Mouse (Mus musculus): ENCODE results near the gene Snx33.
"Not testable (repeated sequence)": the region's sequence is repeated elsewhere in the genome, so short reads cannot be mapped to it uniquely, and the experiment has no call there.

Snx33 gene

DNA sequence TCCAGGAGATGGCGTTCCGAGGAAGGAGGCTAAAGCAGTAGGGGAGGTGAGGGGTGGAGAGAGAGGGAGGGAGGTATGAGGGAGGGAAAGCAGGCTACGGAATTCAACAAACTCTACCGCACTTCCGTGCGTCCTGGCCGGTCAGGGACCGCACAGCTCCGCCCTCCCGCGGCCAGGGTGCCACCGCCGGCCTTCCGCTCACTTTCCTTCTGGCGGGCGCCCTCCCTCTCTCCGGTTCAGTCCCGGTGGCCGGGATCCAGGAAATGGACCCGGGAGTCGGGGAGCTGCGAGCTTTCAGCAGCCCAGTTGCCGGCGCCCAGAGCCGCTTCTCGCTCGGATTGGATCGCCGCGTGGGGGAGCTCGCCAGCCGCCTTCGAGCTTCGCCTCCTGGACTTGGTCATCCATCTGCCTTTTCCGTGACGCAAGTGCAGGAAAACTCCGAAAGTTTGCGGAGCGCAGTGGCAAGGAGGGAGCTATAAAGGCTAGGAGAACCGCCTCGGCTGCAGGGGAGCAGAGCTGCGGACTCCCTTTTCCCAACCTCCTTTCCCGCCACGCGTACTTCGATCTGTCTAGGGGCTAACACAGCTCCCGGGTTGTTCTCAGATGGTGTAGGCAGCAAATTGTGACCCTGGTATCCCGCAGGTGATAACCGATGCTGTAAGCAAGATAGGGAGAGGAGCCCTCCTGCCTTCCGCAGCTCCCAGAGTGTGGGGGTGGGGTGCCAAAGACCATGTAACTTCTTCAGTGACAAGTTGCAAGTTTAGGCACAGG is at the start of gene Snx33:
Gene Snx33 (minus strand): TSS at position 331 of the 771 bp plus-strand sequence.
- DNase-seq: peak; percentile 86

DNA sequence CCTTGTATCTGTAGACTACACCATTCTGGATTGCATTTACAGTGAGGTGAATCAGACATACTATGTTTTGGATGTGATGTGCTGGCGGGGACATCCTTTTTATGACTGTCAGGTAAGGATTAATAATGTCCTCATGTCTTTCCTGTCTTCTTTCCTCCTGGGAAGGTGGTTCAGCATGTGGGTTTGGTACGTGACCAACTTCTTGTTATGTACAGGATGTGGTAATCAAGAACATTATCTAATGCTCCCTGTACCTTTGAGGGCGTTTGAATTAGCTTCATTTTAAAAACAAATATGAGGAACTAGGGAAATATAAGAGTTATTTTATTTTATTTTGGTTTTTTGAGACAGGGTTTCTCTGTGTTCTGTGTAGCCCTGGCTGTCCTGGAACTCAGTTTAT is 47.0 kb upstream of the Snx33 start:
- no peak for DNase-seq

DNA sequence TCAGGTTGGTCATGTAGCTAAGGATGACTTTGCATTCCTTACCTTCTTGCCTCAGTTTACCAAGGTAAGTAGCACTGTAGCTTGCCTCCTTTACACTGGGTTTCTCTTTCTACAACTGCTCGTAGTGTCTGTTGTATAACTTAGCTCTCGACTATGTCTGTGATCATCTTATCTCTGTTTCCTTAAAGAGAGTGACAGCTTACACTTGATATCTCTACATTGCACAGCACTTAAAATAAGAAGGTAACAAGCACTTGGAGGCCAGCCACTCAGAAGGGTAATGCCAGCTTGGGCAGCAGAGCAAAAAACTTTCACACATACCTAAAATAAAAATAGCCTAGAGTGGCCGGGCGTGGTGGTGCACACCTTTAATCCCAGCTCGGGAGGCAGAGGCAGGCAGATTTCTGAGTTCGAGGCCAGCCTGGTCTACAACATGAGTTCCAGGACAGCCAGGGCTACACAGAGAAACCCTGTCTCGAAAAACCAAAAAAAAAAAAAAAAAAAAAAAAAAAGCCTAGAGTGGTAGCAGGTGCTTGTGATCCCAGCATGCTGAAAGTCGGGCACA is 45.9 kb upstream of the Snx33 start:
- no peak for DNase-seq

DNA sequence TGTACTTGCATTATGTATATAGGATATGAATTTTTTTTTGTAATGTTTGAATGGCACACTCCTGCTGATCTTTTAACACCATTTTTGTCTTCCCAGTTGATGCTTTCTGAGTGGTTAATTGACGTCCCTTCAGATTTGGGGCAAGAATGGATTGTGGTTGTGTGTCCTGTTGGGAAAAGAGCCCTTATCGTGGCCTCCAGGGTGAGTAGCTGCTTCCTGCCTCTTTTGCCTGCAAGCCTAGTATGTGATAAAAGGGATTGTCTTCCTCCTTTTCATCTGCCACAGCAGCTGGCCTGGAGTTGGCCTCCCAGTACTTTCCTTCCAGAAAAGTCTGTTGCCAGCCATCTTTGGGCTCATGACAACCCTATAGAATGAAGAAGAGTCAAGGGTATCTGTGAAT is 42.0 kb upstream of the Snx33 start:
- DNase-seq: no peak

DNA sequence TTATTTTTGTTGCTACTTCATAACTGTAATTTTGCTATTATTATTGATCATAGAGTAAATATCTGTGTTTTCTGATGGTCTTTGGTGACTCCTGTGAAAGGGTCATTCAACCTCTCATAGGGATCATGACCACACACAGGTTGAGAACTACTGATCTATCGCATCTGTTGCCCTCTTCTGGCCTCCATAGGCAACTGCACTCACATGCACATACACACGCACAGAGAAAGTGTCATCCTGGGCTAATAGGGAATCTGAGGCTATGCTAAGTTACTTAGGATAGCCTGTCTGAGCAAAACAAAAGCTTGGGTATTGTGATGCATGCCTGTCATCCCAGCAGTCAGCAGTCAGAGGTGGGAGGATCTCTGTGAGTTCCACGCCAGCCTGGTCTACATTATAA is 33.4 kb upstream of the Snx33 start:
- DNase-seq: no peak

DNA sequence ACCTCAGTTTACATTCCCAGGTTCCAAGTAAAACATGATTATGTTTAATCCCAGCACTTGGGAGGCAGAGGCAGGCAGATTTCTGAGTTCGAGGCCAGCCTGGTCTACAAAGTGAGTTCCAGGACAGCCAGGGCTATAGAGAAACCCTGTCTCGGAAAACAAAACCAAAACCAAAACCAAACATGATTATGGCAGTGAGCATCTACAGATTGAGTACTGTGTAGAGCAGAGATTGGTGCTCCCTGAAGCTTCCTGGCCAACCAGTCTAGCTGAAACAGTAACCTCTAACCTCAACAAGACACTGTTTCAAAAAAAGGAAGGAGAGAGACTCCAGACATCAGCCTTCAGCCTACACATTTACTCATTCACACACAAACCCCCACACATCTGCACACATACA is 30.5 kb upstream of the Snx33 start:
- DNase-seq: no peak

DNA sequence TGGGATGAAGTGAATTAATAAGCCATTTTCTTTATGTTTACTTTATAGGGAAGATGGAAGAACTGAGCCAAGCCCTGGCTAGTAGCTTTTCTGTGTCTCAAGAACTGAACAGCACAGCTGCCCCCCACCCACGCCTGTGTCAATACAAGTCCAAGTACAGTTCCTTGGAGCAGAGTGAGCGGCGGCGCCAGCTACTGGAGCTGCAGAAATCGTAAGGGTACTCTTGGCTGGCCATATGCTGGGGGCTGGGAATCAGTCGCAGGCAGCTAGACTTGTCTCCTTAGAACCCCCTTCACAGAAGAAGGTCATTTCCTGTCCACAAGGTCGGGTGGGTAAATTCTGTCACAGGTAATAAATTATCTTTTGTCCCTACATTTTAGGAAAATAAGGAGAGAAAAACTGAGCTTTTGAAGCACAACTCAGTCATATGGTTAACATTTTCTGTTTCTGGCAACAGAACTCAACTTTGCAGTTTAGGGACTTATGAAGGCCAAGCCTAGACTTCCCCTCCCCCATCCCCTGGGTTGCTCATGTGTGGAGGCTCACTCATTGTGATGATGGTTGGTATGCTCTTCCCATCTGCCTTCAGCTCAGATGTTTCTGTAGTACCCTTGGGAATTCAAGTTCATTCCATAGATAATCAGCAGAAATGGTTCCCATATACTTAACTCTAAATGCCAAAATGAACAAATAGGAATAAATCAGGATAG is 28.9 kb upstream of the Snx33 start:
- DNase-seq: no peak

DNA sequence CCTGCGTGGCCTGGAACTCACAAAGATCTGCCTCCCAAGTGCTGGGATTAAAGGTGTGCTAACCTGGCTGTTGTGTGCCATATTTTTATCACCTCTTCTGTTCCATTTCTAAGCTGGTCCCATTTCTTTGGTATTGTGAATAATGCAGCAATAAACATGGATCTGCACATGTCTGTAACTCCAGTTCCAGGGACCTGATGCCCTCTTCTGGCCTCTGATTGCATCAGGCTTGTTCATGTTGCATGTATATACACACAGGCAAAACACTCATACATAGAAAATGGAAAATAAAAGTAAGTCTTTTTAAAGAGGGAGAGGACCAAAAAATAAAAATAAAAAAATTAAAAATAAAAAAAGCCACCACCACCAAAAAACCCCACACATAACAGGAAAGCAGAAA is 25.4 kb upstream of the Snx33 start:
- DNase-seq: no peak

DNA sequence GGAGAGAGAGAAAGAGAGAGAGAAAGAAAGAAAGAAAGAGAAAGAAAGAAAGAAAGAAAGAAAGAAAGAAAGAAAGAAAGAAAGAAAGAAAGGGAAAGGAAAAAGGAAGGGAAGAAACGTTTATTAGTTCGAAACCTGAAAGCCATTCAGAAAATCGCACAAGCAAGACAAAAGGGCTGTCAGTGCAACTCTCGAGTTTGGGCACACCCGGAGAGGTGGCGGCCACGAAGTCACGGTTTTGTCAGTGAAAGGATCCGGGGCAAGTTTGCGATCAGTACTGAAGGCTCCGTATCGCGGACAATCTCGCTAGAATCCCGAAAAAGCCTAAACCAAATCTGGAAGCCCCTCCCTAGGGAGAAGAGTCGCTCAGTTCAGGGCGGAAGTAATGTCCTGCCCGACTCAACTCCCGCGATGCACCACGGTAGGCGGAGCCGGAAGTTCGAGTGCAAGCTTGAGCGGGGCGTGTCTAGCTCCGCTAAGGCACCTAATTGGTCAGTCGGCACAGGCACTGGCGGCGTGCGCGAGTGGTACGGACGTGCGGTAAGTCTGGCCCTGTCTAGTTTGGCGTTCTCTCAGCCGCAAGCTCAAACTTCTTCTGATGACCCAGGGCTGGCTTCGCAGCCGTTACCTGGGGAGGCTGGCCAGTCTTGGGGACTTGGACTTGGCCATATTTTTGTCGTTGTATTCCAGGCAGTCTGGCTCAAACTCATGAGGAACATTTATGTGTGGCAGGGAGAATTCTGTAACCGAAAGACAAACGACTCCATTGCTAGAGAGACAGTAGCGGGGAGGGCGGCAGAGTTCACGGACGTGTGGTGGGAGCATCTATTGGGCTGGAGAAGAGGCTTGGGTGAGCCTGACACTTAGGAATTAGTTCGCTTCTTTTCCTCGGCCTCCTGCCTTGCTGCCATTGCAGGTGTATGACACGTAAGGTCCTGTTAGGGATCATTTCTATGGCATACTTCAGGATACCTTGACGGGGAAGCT is 22.5 kb upstream of the Snx33 start, which contains the start of gene Snupn:
Gene Snupn (plus strand): TSS at position 465 of the 987 bp plus-strand sequence.
- peak; percentile 96 for DNase-seq

DNA sequence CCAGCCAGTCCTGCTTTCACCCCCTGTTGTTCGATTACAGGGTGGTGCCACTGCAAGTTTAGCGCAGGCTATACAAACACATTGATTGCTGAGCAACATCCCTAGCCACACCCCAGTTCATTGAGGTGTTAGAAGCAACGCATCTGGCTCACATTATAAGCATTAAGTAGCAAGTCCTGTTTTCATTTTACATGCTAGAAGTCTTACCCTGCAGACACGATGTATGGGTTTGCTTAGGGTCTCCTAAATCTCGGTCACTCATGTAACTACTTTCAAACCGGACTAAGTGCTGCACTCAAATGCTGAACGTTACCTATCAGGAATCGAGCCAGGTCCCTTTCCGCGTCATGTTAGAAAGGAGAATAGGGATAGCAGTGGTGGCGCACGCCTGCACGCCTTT is 21.6 kb upstream of the Snx33 start:
- DNase-seq: peak; percentile 30

DNA sequence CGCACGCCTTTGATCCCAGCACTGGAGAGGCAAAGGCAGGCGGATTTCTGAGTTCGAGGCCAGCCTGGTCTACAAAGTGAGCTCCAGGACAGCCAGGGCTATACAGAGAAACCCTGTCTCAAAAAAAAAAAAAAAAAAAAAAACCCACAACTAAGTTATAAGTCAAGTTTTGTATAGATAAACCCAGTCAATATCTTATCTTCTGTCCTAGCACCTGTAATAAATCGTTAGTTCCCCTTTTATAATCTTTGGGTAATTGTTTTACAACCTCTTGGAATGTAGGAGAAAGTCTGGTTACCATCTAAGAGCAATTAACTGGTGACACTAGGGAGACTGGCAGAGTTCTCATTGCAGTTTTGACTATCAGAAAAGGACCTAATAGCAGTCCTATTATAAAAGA is 20.5 kb upstream of the Snx33 start:
- not testable (repeated sequence) for DNase-seq

DNA sequence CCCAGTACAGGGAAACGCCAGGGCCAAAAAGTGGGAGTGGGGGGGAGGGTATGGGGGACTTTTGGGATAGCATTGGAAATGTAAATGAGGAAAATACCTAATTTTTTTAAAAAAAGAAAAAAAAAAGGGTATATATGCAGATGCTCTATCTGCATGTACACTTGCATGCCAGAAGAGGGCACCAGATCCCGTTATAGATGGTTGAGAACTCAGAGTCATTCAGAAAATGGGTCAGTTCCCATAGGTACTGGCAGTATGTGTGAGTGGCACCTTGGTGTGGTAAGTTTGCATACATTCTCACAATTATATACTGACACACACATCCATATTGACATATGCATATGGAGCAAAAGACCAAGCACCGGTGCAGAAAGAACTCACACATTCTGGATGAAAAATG is 19.3 kb upstream of the Snx33 start:
- DNase-seq: peak; percentile 43

DNA sequence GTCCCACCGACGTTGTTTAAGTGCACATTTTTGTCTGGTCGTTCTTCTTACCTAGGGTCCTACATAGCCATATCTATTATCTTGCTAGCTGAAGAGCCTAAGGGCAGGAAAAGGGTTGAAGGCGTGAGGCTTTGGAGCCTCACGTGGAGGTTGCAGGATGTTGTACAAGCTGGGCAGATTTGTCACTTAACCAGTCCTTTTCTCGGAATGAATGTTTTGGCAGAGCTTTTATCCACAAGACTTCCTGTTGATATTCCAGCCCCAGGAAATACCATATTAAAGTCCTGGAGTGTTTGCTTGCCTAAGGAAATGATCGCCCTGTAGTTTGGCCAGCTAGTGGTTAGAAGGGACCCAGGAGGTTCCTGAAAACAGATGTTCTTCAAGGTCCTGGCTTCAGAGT is 10.2 kb upstream of the Snx33 start:
- DNase-seq: no peak

DNA sequence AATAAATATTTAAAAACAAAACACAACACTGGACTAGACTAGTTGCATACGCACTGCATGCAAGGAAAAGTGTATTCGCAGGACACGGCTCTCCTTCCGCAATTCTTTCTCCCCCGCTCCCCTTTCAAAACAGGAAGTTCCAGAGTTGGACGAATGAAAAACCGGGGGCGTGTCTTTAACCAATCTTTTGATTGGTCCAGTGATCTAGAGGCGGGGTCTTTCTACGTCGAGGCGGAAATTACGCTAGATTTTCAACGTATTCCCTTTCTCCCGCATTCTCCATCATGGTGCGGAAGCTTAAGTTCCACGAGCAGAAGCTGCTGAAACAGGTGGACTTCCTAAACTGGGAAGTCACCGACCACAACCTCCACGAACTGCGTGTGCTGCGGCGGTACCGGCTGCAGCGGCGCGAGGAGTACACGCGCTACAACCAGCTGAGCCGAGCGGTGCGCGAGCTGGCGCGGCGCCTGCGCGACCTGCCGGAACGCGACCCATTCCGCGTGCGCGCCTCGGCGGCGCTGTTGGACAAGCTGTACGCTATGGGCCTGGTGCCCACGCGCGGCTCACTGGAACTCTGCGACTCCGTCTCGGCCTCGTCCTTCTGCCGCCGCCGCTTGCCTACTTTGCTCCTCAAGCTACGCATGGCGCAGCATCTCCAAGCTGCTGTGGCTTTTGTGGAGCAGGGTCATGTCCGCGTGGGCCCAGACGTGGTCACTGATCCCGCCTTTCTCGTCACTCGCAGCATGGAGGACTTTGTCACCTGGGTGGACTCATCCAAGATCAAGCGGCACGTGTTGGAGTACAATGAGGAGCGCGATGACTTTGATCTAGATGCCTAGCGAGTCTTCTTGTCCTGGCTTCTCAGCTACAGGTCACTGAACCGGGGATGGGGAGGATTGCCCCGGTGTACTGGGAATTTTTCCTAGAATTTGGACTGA is 9.3 kb upstream of the Snx33 start, which contains the start of gene Imp3:
Gene Imp3 (plus strand): TSS at position 253 of the 938 bp plus-strand sequence.
- peak; percentile 92 for DNase-seq

DNA sequence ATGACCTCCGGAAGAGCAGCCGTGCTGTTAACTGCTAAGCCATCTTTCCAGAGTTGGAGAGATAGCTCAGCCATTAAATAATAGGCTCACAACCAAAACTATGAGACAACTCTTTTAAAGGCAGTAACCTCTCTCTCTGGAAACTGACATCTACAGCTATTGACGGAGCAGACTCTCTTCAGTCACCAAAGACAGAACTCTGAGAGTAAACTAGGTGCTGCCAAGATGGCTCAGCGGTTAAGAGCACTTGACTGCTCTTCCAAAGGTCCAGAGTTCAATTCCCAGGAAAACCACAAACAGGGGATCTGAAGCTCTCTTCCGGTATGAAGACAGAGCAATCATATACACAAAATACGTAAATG is 8.7 kb upstream of the Snx33 start:
- no peak for DNase-seq

DNA sequence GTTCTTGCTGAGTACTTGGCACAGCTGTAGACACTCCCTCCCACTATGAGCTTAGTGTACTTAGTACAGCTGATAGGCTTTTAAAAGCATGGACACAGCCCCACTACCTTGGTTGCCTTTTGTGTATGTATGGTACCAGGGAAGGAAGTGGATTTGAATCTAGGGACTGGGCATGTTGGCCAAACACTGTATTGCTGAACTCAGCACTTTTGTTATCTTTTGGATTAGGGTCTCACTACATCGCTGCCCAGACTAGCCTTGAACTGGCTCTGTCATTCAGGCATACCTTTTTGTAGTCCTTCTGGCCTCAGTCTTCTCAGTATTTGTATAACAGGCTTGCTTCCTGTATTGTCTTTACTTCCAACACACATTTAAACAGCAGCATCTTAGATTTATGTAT is 2.4 kb upstream of the Snx33 start:
- no peak for DNase-seq

DNA sequence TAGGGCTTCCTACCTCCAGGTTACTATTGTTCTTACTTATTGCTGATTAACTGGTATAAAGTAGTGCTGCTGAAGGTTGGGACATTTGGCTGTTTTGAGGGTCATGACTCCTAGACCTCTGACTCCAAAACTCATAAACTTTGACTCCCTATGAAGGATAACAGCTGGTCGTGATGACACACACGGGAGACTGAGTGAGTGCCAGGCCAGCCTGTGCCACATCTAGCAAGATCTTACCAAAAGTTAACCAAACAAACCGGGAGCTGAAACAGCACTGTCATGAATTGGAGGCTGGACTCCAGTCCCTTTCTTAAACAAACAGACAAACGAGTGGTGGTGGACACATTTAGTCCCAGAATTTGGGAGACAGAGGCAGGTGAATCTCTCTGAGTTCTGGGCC is 1.3 kb upstream of the Snx33 start:
- DNase-seq: no peak

DNA sequence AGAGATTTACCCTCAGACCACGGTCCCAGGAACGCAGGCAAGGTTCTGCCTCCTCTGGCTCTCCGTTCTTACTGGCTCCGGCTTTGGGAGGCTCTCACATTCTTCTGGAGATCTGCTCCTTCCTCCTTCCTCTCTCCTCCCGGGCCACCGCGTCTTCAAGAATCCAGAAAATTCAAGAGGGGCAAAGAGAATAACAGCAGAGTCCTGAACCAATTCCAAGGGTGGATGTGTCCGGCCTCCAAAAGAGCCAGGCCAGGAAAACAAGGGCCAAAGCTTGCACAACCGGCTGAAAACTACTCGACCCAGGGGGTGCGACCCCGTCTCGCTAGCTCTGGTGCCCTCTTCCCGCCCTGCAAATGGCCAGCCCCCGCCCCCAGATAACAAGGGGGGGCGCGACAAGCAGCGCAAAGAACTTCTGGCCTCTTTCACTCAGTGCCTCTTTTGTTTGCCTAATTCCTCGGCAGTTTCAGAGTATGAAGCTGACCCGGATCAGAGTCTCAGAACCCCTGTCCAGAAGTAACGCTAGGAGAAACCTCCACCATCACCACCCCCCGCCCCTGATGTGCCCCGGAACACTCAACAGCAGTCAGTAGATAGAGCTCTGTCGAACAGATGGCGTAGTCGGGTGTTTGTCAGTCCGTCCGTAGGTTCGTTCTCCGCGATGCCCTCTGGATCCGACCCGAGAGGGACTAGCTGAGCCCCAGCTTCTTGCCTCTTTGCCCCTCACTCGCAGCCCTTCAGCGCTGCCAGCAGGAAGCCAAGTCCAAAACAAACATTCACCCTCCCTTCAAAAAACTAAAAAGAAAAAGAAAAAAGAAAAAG is 769 bp downstream of the Snx33 start:
- DNase-seq: no peak

DNA sequence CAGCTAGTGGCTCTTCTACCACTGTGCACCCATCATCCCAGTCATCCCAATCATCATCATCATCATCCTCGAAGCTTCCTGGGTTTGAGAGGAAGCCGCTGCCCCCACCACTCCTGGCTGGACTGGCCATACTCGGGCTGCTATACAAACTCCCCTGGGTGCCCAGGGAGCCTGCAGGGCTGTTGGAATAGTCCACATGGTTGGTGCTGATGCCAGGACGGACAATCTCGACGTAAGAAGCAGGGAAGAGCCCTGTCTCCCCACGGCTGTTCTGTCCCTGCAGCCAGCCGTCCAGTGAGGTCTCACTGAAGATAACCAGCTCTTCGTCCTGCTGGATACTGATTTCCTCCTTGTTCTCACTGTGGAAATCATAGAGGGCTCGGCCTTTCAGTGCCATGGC is 1.8 kb downstream of the Snx33 start:
- DNase-seq: no peak

DNA sequence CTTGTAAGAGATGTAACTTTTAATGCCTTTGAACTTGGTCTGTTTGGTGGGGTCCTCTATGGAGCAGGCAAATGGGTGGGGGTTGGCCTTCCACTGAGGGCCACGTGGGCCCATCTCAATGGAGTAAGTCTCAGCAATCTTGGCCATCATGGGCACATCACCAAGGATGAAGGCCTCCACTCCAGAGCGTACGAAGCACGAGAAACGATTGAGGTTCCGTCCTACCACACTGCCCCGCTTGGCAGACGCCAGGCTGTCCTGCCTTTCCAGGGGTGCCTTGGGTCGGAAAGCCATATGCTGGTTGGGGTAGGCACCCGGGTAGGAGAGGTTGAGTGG is 2.2 kb downstream of the Snx33 start:
- no peak for DNase-seq
